Comparison of ENCODE assay signal across 17 mouse cellular contexts in genomic region chr13:82974210-82974811, GRCm38 (mm10).
DNase-seq lines count a peak whose midpoint lies in the region; ATAC-seq lines count a peak whose summit lies in the region.
"Had no signal": no experiment of that assay in that cellular context is flagged by ENCODE, and none has a peak within 500 bp of the region (broad histone marks: within the 10 kb centered on the region; RNA-seq: fewer than 3 reads in every experiment).

No protein-coding gene starts in this region.

- peak; percentile 46; the same call in 1 of the 2 replicates for ATAC-seq in frontal cortex, adult (ENCODE audit: low TSS enrichment)
- ATAC-seq: CD4-positive, CD25-positive, alpha-beta regulatory T cell, adult 4 months; intestine, embryonic 15.5 days had no signal

- no peak for DNase-seq in frontal cortex, postnatal 36 days (ENCODE audit: low spot score in 2 of 2)
- peak; percentile 32 for DNase-seq in brain, adult 2 months (ENCODE audit: low read depth, low spot score)
- DNase-seq in brain, embryonic 18.5 days (ENCODE audit: low read depth, low spot score), result peak; percentile 34
- no peak for DNase-seq in spleen, adult 18-20 months
- DNase-seq in layer of hippocampus, adult 9-10 months (ENCODE audit: low spot score), result no peak
- DNase-seq: adrenal gland, adult 8-10 months; adrenal gland, postnatal 36 days; B cell, adult 2 months; cerebellum, adult 18-20 months; cerebellum, adult 9-11 months; cerebellum, postnatal 36 days; gastrocnemius, postnatal 36 days; heart, adult 11 months; kidney, adult 2 months had no signal

Comparison
In these comparisons a context has a peak if more than half of its experiments do, and no peak if none do; other contexts are left out.
1. DNase-seq: peak in brain, adult 2 months (single experiment) and brain, embryonic 18.5 days (single experiment); none in frontal cortex, postnatal 36 days (0 of 2), spleen, adult 18-20 months (0 of 2) and layer of hippocampus, adult 9-10 months (single experiment).